Mouse (Mus musculus): Measurements from ENCODE around the gene Dcun1d1.

GRCm38 (mm10) chr3:35897900-35898299, 39.3 kb downstream of the Dcun1d1 start:
- TF ChIP-seq CTCF (IDR thresholded peaks at IDR 0.05; ENCODE audit: low read depth) (no peak), EP300 (IDR thresholded peaks at IDR 0.05; ENCODE audit: low read depth) (no peak)
